16 mouse cellular contexts compared by ENCODE assay signal in genomic region chr6:126394111-126394809, GRCm38 (mm10).
DNase-seq lines count a peak whose midpoint lies in the region; ATAC-seq and TF ChIP-seq lines count a peak whose summit lies in the region.
"Had no signal": no experiment of that assay in that cellular context is flagged by ENCODE, and none has a peak within 500 bp of the region (broad histone marks: within the 10 kb centered on the region; RNA-seq: fewer than 3 reads in every experiment).

No protein-coding gene starts in this region.

- peak overlapping the region; percentile 34; the same call in 1 of the 2 replicates for H3K27ac ChIP-seq in intestine, embryonic 14.5 days (ENCODE audit: low read depth)
- H3K27ac ChIP-seq in intestine, postnatal 0 days (ENCODE audit: low read depth, low read length), result no peak overlapping the region
- H3K27ac ChIP-seq in lung, postnatal 0 days (ENCODE audit: low read length), result no peak overlapping the region
- no peak overlapping the region for H3K27ac ChIP-seq in stomach, embryonic 15.5 days
- H3K27ac ChIP-seq in hindbrain, embryonic 16.5 days (ENCODE audit: low read depth, low read length), result no peak overlapping the region
- H3K27ac ChIP-seq: embryonic facial prominence, embryonic 13.5 days; midbrain, embryonic 12.5 days had no signal

- no peaks in the 10 kb centered on the region for H3K36me3 ChIP-seq in intestine, embryonic 14.5 days (ENCODE audit: control insufficient read depth, insufficient read depth, low read length)
- no peaks in the 10 kb centered on the region for H3K36me3 ChIP-seq in intestine, postnatal 0 days (ENCODE audit: control insufficient read depth, insufficient read depth)
- H3K36me3 ChIP-seq in lung, postnatal 0 days (ENCODE audit: insufficient read depth, low read length), result no peaks in the 10 kb centered on the region
- no peaks in the 10 kb centered on the region for H3K36me3 ChIP-seq in stomach, embryonic 15.5 days
- H3K36me3 ChIP-seq in hindbrain, embryonic 16.5 days (ENCODE audit: control insufficient read depth, insufficient read depth, low read length), result no peaks in the 10 kb centered on the region
- H3K36me3 ChIP-seq: embryonic facial prominence, embryonic 13.5 days; midbrain, embryonic 12.5 days had no signal

- 0 out of 2 replicates have a peak, but pooled peaks cover 3% of the 10 kb centered on the region for H3K4me1 ChIP-seq in intestine, embryonic 14.5 days (replicated peaks; ENCODE audit: control insufficient read depth, insufficient read depth, low read length)
- H3K4me1 ChIP-seq in intestine, postnatal 0 days (replicated peaks; ENCODE audit: control insufficient read depth, insufficient read depth, low read length), result no peaks in the 10 kb centered on the region
- H3K4me1 ChIP-seq in lung, postnatal 0 days (ENCODE audit: insufficient read depth, low read depth, low read length), result no peaks in the 10 kb centered on the region
- peaks cover 3% of the 10 kb centered on the region; the same call in 1 of the 2 replicates for H3K4me1 ChIP-seq in stomach, embryonic 15.5 days
- no peaks in the 10 kb centered on the region for H3K4me1 ChIP-seq in hindbrain, embryonic 16.5 days (ENCODE audit: control insufficient read depth, insufficient read depth, low read depth, low read length)
- H3K4me1 ChIP-seq: midbrain, embryonic 12.5 days had no signal

- WGBS in intestine, embryonic 14.5 days, result 16% methylated on average over 7 of the region's 7 CpGs
- WGBS in intestine, postnatal 0 days, result 25% methylated on average over 7 of the region's 7 CpGs
- WGBS in lung, postnatal 0 days, result 11% methylated on average over 7 of the region's 7 CpGs
- 17% methylated on average over 7 of the region's 7 CpGs for WGBS in stomach, embryonic 15.5 days
- WGBS in hindbrain, embryonic 16.5 days, result 52% methylated on average over 7 of the region's 7 CpGs

- H3K27me3 ChIP-seq in intestine, embryonic 14.5 days (replicated peaks; ENCODE audit: control insufficient read depth, insufficient read depth, low read length), result 0 out of 2 replicates have a peak, but pooled peaks cover 3% of the 10 kb centered on the region
- no peaks in the 10 kb centered on the region for H3K27me3 ChIP-seq in intestine, postnatal 0 days (replicated peaks; ENCODE audit: control insufficient read depth, insufficient read depth, low read length)
- H3K27me3 ChIP-seq in lung, postnatal 0 days (replicated peaks; ENCODE audit: insufficient read depth, low read length), result no peaks in the 10 kb centered on the region
- 0 out of 2 replicates have a peak, but pooled peaks cover 4% of the 10 kb centered on the region for H3K27me3 ChIP-seq in stomach, embryonic 15.5 days (replicated peaks)
- H3K27me3 ChIP-seq in hindbrain, embryonic 16.5 days (replicated peaks; ENCODE audit: control insufficient read depth, insufficient read depth, low read length), result no peaks in the 10 kb centered on the region
- H3K27me3 ChIP-seq: embryonic facial prominence, embryonic 13.5 days; midbrain, embryonic 12.5 days had no signal

- no peak for DNase-seq in intestine, embryonic 14.5 days (ENCODE audit: low spot score)
- peak; percentile 34 for DNase-seq in lung, postnatal 0 days (ENCODE audit: low spot score)
- no peak for DNase-seq in lung, postnatal 14 days
- peak; percentile 31 for DNase-seq in kidney, postnatal 10 days
- DNase-seq: adrenal gland, postnatal 14 days; cerebellum, adult 2 months; heart, adult 18-20 months; layer of hippocampus, adult 9-11 months had no signal

- H3K4me3 ChIP-seq in intestine, embryonic 14.5 days (ENCODE audit: low read depth, low read length), result no peak overlapping the region
- no peak overlapping the region for H3K4me3 ChIP-seq in intestine, postnatal 0 days (ENCODE audit: low read depth, low read length)
- H3K4me3 ChIP-seq in lung, postnatal 0 days (ENCODE audit: low read depth, low read length), result no peak overlapping the region
- no peak overlapping the region for H3K4me3 ChIP-seq in stomach, embryonic 15.5 days (replicated peaks)
- no peak overlapping the region for H3K4me3 ChIP-seq in hindbrain, embryonic 16.5 days (ENCODE audit: low read length)
- H3K4me3 ChIP-seq: embryonic facial prominence, embryonic 13.5 days; midbrain, embryonic 12.5 days had no signal

- H3K9ac ChIP-seq in intestine, embryonic 14.5 days (ENCODE audit: low read length), result no peak overlapping the region
- no peak overlapping the region for H3K9ac ChIP-seq in intestine, postnatal 0 days (ENCODE audit: low read depth, low read length)
- H3K9ac ChIP-seq in lung, postnatal 0 days (replicated peaks; ENCODE audit: low read depth), result no peak overlapping the region
- no peak overlapping the region for H3K9ac ChIP-seq in stomach, embryonic 15.5 days
- H3K9ac ChIP-seq in hindbrain, embryonic 16.5 days (ENCODE audit: low read depth, low read length), result no peak overlapping the region
- H3K9ac ChIP-seq: embryonic facial prominence, embryonic 13.5 days; midbrain, embryonic 12.5 days had no signal

- no peak for TF ChIP-seq CTCF in intestine, postnatal 0 days (IDR thresholded peaks at IDR 0.05; ENCODE audit: low read depth)
- TF ChIP-seq CTCF in lung, postnatal 0 days (IDR thresholded peaks at IDR 0.05), result no peak

- ATAC-seq in intestine, embryonic 14.5 days (replicated peaks; ENCODE audit: low FRiP score, low TSS enrichment, low read depth), result 0 out of 2 replicates have a peak, but pooled peaks have one; percentile 43
- ATAC-seq in intestine, postnatal 0 days, result no peak
- ATAC-seq in lung, postnatal 0 days, result peak; percentile 28; the same call in 1 of the 2 replicates
- peak; percentile 65 for ATAC-seq in stomach, embryonic 15.5 days (ENCODE audit: insufficient read depth, low FRiP score, low read depth)
- no peak for ATAC-seq in hindbrain, embryonic 16.5 days
- ATAC-seq in inflammation-experienced regulatory T-cells, adult 6 months, result no peak
- ATAC-seq: activated CD4-positive, CD25-positive, alpha-beta regulatory T cell, adult 4 months; Patski had no signal

- H3K4me2 ChIP-seq in intestine, embryonic 14.5 days (ENCODE audit: low read length), result 0 out of 2 replicates have a peak overlapping the region, but pooled peaks have one; percentile 2
- no peak overlapping the region for H3K4me2 ChIP-seq in intestine, postnatal 0 days (replicated peaks; ENCODE audit: low read depth)
- 0 out of 2 replicates have a peak overlapping the region, but pooled peaks have one; percentile 17 for H3K4me2 ChIP-seq in lung, postnatal 0 days (replicated peaks; ENCODE audit: low read depth, low read length)
- no peak overlapping the region for H3K4me2 ChIP-seq in stomach, embryonic 15.5 days
- H3K4me2 ChIP-seq in hindbrain, embryonic 16.5 days (ENCODE audit: low read length), result no peak overlapping the region
- H3K4me2 ChIP-seq: embryonic facial prominence, embryonic 13.5 days; midbrain, embryonic 12.5 days had no signal

- H3K9me3 ChIP-seq in intestine, embryonic 14.5 days (ENCODE audit: control insufficient read depth, low read length), result no peaks in the 10 kb centered on the region
- H3K9me3 ChIP-seq in intestine, postnatal 0 days (ENCODE audit: control insufficient read depth), result no peaks in the 10 kb centered on the region
- H3K9me3 ChIP-seq in lung, postnatal 0 days (ENCODE audit: low read length), result no peaks in the 10 kb centered on the region
- H3K9me3 ChIP-seq in stomach, embryonic 15.5 days, result no peaks in the 10 kb centered on the region
- H3K9me3 ChIP-seq in hindbrain, embryonic 16.5 days (ENCODE audit: control insufficient read depth, low read length), result no peaks in the 10 kb centered on the region
- H3K9me3 ChIP-seq: embryonic facial prominence, embryonic 13.5 days; midbrain, embryonic 12.5 days had no signal

- TF ChIP-seq EP300 in lung, postnatal 0 days (IDR thresholded peaks at IDR 0.05), result peak; percentile 48; the same call in 1 of the 2 replicates

Comparison
In these comparisons a context has a peak if more than half of its experiments do, and no peak if none do; other contexts are left out.
1. ATAC-seq: peak in intestine, embryonic 14.5 days (single experiment), lung, postnatal 0 days (single experiment) and stomach, embryonic 15.5 days (single experiment); none in intestine, postnatal 0 days (single experiment), hindbrain, embryonic 16.5 days (single experiment) and inflammation-experienced regulatory T-cells, adult 6 months (single experiment).
2. DNase-seq: peak in lung, postnatal 0 days (single experiment) and kidney, postnatal 10 days (single experiment); none in intestine, embryonic 14.5 days (single experiment) and lung, postnatal 14 days (single experiment).
3. H3K4me2 ChIP-seq: peak in intestine, embryonic 14.5 days (single experiment) and lung, postnatal 0 days (single experiment); none in intestine, postnatal 0 days (single experiment), stomach, embryonic 15.5 days (single experiment) and hindbrain, embryonic 16.5 days (single experiment).